Mouse (Mus musculus) testis, adult 2 months (tissue): ENCODE measurements around the gene 2210011C24Rik. TPM values are rescaled to one million over a fixed set of nuclear protein-coding genes. Genes with fewer than 3 reads are reported as not detected.

Source experiments
- H3K27ac ChIP-seq: fragments of 200-500 bp; 2 replicates; pipeline ENCODE4 v1.5.1; 2012; ENCODE audit warnings: low read depth, low read length; ENCODE audit not compliant: control insufficient read depth, insufficient read depth
- H3K27me3 ChIP-seq: fragments of 200-500 bp; 2 replicates; pipeline ENCODE4 v1.6.1; 2012; ENCODE audit warnings: mild to moderate bottlenecking, low read length, moderate library complexity; ENCODE audit not compliant: control insufficient read depth, insufficient read depth
- H3K36me3 ChIP-seq: fragments of 200-500 bp; 2 replicates; pipeline ENCODE4 v1.6.1; 2012; ENCODE audit warnings: mild to moderate bottlenecking, low read length; ENCODE audit not compliant: control insufficient read depth, insufficient read depth
- H3K4me1 ChIP-seq: fragments of 200-500 bp; 2 replicates; pipeline ENCODE4 v1.6.1; 2012; ENCODE audit warnings: low read length; ENCODE audit not compliant: control insufficient read depth, insufficient read depth
- H3K4me3 ChIP-seq: fragments of 200-500 bp; 2 replicates; pipeline ENCODE4 v1.5.1; 2012; ENCODE audit warnings: low read depth, mild to moderate bottlenecking, low read length, moderate library complexity, mixed read lengths; ENCODE audit not compliant: control insufficient read depth
- CTCF ChIP-seq: fragments of 200-500 bp; IDR thresholded peaks from 2 replicates; pipeline ENCODE4 v1.5.1; 2012; ENCODE audit warnings: low read depth, mild to moderate bottlenecking, inconsistent platforms, low read length, moderate library complexity; ENCODE audit not compliant: control insufficient read depth, insufficient read depth, insufficient replicate concordance
- POLR2A ChIP-seq: fragments of 200-500 bp; IDR thresholded peaks from 2 replicates; pipeline ENCODE4 v1.6.1; 2012; ENCODE audit warnings: low read depth, mild to moderate bottlenecking, inconsistent platforms, low read length, moderate library complexity; ENCODE audit not compliant: control insufficient read depth
- polyA plus RNA-seq: library from polyadenylated mRNA; depleted of rRNA; stranded (reverse); fragments of >200 nt; gene quantifications from 2 replicates; pipeline ENCODE4 v1.2.3, GENCODE M21; 2012

The 2210011C24Rik gene
- polyA plus RNA-seq, 1 experiment = 10.9 TPM

- Histone ChIP-seq H3K36me3 (peaks cover 1% of the 10 kb centered on the region; the same call in 1 of the 2 replicates), H3K4me1 (peaks cover 20% of the 10 kb centered on the region), H3K4me3 (no peak overlapping the region), H3K27me3 (no peaks in the 10 kb centered on the region), H3K27ac (peak overlapping the region; percentile 14; the same call in 1 of the 2 replicates)
- TF ChIP-seq CTCF (no peak), POLR2A (no peak)
Observed at GRCm38 (mm10) chr8:83978200-83978599, 33.8 kb downstream of the 2210011C24Rik start.

- no peaks in the 10 kb centered on the region for H3K27me3 ChIP-seq
- H3K4me1 ChIP-seq = peaks cover 20% of the 10 kb centered on the region
- H3K36me3 ChIP-seq = peaks cover 1% of the 10 kb centered on the region; the same call in 1 of the 2 replicates
- peak overlapping the region; percentile 81 for H3K27ac ChIP-seq
- no peak for TF ChIP-seq POLR2A
- no peak for TF ChIP-seq CTCF
- H3K4me3 ChIP-seq = peak overlapping the region; percentile 86
Observed at GRCm38 (mm10) chr8:83977646-83978045, 34.3 kb downstream of the 2210011C24Rik start.

GRCm38 (mm10) chr8:83976779-83977350, 35.1 kb downstream of the 2210011C24Rik start:
- no peaks in the 10 kb centered on the region for H3K27me3 ChIP-seq
- H3K27ac ChIP-seq = peak overlapping the region; percentile 81
- TF ChIP-seq CTCF (peak; percentile 14; the same call in 1 of the 2 replicates), POLR2A (peak; percentile 26; the same call in 1 of the 2 replicates)
- H3K4me1 ChIP-seq = peaks cover 20% of the 10 kb centered on the region
- H3K36me3 ChIP-seq = no peaks in the 10 kb centered on the region
- H3K4me3 ChIP-seq = peak overlapping the region; percentile 86

- Histone ChIP-seq H3K27me3 (no peaks in the 10 kb centered on the region), H3K4me1 (peaks cover 26% of the 10 kb centered on the region), H3K4me3 (peak overlapping the region; percentile 86), H3K36me3 (no peaks in the 10 kb centered on the region), H3K27ac (peak overlapping the region; percentile 41)
- TF ChIP-seq POLR2A (no peak), CTCF (peak; percentile 27; the same call in 1 of the 2 replicates)
Observed at GRCm38 (mm10) chr8:83976101-83976630, 35.8 kb downstream of the 2210011C24Rik start.

- TF ChIP-seq CTCF (no peak), POLR2A (no peak)
- H3K4me3 ChIP-seq = no peak overlapping the region
Observed at GRCm38 (mm10) chr8:83974521-83974920, 37.5 kb downstream of the 2210011C24Rik start.

GRCm38 (mm10) chr8:83973161-83974031, 38.6 kb downstream of the 2210011C24Rik start:
- H3K36me3 ChIP-seq = no peaks in the 10 kb centered on the region
- peaks cover 24% of the 10 kb centered on the region for H3K4me1 ChIP-seq
- peak overlapping the region; percentile 39; the same call in 1 of the 2 replicates for H3K27ac ChIP-seq
- no peak for TF ChIP-seq CTCF
- TF ChIP-seq POLR2A = no peak
- H3K27me3 ChIP-seq = no peaks in the 10 kb centered on the region
- peak overlapping the region; percentile 89 for H3K4me3 ChIP-seq

More at GRCm38 (mm10) chr8:83974521-83974920, 37.5 kb downstream of the 2210011C24Rik start:
- peaks cover 26% of the 10 kb centered on the region for H3K4me1 ChIP-seq
- H3K27ac ChIP-seq = no peak overlapping the region
- H3K27me3 ChIP-seq = no peaks in the 10 kb centered on the region
- H3K36me3 ChIP-seq = no peaks in the 10 kb centered on the region

- no peak for TF ChIP-seq CTCF
- TF ChIP-seq POLR2A = peak; percentile 34
- H3K27me3 ChIP-seq = no peaks in the 10 kb centered on the region
- peaks cover 20% of the 10 kb centered on the region for H3K4me1 ChIP-seq
- no peaks in the 10 kb centered on the region; the same call in 1 of the 2 replicates for H3K36me3 ChIP-seq
- H3K4me3 ChIP-seq = peak within 1 kb of the TSS; percentile 89
- H3K27ac ChIP-seq = peak within 1 kb of the TSS; percentile 58
Observed at GRCm38 (mm10) chr8:83972150-83973120, 39.5 kb downstream of the 2210011C24Rik start, which contains the start of gene Prkaca. Prkaca (plus strand) TSS chr8:83972993.
